Mouse (Mus musculus): Measurements from ENCODE around the gene Gfi1b. TPM values are rescaled to one million over a fixed set of nuclear protein-coding genes. Genes with fewer than 3 reads are reported as not detected.
A peak's percentile ranks its signal among the peaks of the same experiment; 100 is the strongest.

Gfi1b gene
- total and polyA plus RNA-seq, 3 experiments = 82.9 to 277 (median 194) TPM

DNA sequence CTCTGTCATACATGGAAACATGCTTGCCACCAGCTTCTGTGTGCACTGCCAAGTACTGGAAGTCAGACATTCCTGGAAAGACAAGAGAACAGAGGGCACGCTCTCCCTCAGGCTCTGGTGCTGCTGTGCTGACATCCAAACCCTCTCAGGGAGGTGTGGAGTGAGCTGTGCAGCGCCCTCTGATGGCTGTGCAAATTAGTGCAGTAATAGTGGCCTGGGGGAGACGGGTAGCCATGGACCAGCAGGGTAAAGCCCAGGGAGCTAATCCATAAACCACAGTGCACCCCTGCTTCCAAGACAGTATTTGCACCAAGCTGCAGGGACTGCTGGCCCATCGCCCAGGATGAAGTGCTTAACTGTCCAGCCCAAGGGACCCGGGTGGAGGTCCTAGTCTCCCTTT is 43.8 kb downstream of the Gfi1b start:
- no peaks in the 10 kb centered on the region for H3K9me3 ChIP-seq (replicated peaks; ENCODE audit: insufficient read depth, low read length)
- peaks cover 5% of the 10 kb centered on the region for H3K79me2 ChIP-seq (ENCODE audit: control insufficient read depth, insufficient read depth, low read length, poor library complexity)
- no peak overlapping the region for H3K27ac ChIP-seq (ENCODE audit: control insufficient read depth, low read depth, low read length)
- no peaks in the 10 kb centered on the region for H3K4me1 ChIP-seq (ENCODE audit: control insufficient read depth in 1 of 2, insufficient read depth in 2 of 2, low read length in 2 of 2)
- TF ChIP-seq BHLHE40 (IDR thresholded peaks at IDR 0.05; ENCODE audit: borderline replicate concordance, low read depth, low read length) = no peak
- no peak for TF ChIP-seq TAL1 (IDR thresholded peaks at IDR 0.05; ENCODE audit: low read length)
- TF ChIP-seq GABPA (IDR thresholded peaks at IDR 0.05; ENCODE audit: low read depth, low read length) = no peak
- no peak for TF ChIP-seq MAX (IDR thresholded peaks at IDR 0.05; ENCODE audit: low read length)
- TF ChIP-seq CTCF (IDR thresholded peaks at IDR 0.05 in 2 of 3, conservative IDR thresholded peaks at IDR 0.05 in 1 of 3; ENCODE audit: control insufficient read depth in 1 of 3, insufficient read depth in 1 of 3, low read depth in 2 of 3, low read length in 3 of 3, poor library complexity in 1 of 3, severe bottlenecking in 1 of 3) = peak; percentile 64 to 81 (median 79)
- no peak for TF ChIP-seq NRF1 (IDR thresholded peaks at IDR 0.05; ENCODE audit: insufficient read depth, low read depth, low read length, poor library complexity, severe bottlenecking)
- no peak for TF ChIP-seq UBTF (IDR thresholded peaks at IDR 0.05; ENCODE audit: borderline replicate concordance, insufficient read depth, low read depth, low read length)
- TF ChIP-seq TCF12 (IDR thresholded peaks at IDR 0.05; ENCODE audit: low read depth, low read length) = no peak
- peaks cover 2 to 3% of the 10 kb centered on the region in 2 experiments; a peak in 3 of 4 replicates for H3K36me3 ChIP-seq (ENCODE audit: control insufficient read depth in 1 of 2, insufficient read depth in 2 of 2, low read length in 2 of 2)
- H3K9ac ChIP-seq (ENCODE audit: control insufficient read depth, low read depth, low read length, poor library complexity, severe bottlenecking) = no peak overlapping the region
- no peak overlapping the region for H3K4me3 ChIP-seq (ENCODE audit: control insufficient read depth in 1 of 2, insufficient read depth in 1 of 2, low read depth in 2 of 2, low read length in 2 of 2)
- no peaks in the 10 kb centered on the region for H3K27me3 ChIP-seq (ENCODE audit: control insufficient read depth in 1 of 2, insufficient read depth in 2 of 2, low read length in 2 of 2)
- peak; percentile 59 for DNase-seq (ENCODE audit: low read depth, low spot score)

DNA sequence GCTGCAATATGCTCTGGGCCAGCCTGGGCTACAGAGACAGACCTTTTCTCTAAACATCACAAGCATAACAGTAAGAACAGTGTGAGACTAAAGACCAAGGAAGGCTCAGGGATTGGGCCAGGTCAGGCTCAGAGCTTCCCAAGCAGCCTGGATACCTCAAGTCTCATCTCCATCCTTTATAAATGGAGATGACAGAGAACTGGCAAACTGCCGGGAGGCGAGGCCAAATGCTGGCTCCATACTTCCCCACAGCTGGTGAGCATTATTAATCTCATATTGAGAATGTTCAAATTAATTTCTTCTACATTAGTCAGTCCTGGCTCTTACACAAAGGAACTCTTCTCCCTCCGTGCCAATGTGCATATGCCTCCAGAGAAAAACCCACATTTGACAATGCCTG is 45.0 kb downstream of the Gfi1b start:
- Histone ChIP-seq H3K4me3 (ENCODE audit: control insufficient read depth in 1 of 2, insufficient read depth in 1 of 2, low read depth in 2 of 2, low read length in 2 of 2) (no peak overlapping the region), H3K79me2 (ENCODE audit: control insufficient read depth, insufficient read depth, low read length, poor library complexity) (peaks cover 2% of the 10 kb centered on the region; the same call in 1 of the 2 replicates), H3K9me3 (replicated peaks; ENCODE audit: insufficient read depth, low read length) (no peaks in the 10 kb centered on the region), H3K27me3 (ENCODE audit: control insufficient read depth in 1 of 2, insufficient read depth in 2 of 2, low read length in 2 of 2) (no peaks in the 10 kb centered on the region), H3K9ac (ENCODE audit: control insufficient read depth, low read depth, low read length, poor library complexity, severe bottlenecking) (no peak overlapping the region), H3K27ac (ENCODE audit: control insufficient read depth, low read depth, low read length) (no peak overlapping the region), H3K4me1 (ENCODE audit: control insufficient read depth in 1 of 2, insufficient read depth in 2 of 2, low read length in 2 of 2) (no peaks in the 10 kb centered on the region), H3K36me3 (ENCODE audit: control insufficient read depth in 1 of 2, insufficient read depth in 2 of 2, low read length in 2 of 2) (peaks cover 1 to 5% of the 10 kb centered on the region in 2 experiments; a peak in 3 of 4 replicates)
- DNase-seq (ENCODE audit: low read depth, low spot score) = no peak
- TF ChIP-seq RAD21 (IDR thresholded peaks at IDR 0.05; ENCODE audit: low read depth, low read length) (no peak), KAT2A (conservative IDR thresholded peaks at IDR 0.05; ENCODE audit: low read depth, low read length) (no peak), GABPA (IDR thresholded peaks at IDR 0.05; ENCODE audit: low read depth, low read length) (no peak), MYB (IDR thresholded peaks at IDR 0.05; ENCODE audit: low read depth, low read length) (no peak), MYC (IDR thresholded peaks at IDR 0.05; ENCODE audit: low read depth, low read length) (no peak)

DNA sequence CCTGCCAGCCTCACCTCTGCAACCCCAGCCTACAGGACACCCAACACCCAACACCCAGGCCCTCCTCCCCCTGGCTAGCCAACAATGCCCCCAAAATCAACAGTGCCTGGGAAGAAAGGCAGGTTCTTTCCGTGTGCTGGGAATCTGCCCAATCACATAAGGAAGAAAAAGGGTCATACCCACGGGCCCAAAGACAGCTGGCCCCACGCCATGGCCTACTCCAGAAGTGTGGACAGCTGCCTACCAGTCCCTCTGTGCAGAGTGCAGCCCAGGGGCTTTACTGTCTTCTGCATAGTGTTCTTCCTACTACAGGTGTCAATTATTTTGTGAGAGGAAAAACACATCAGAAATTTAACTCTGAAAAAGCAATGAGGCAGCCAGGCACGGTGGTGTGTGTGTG is 46.4 kb downstream of the Gfi1b start:
- Histone ChIP-seq H3K27me3 (ENCODE audit: control insufficient read depth in 1 of 2, insufficient read depth in 2 of 2, low read length in 2 of 2) (no peaks in the 10 kb centered on the region), H3K4me3 (ENCODE audit: control insufficient read depth in 1 of 2, insufficient read depth in 1 of 2, low read depth in 2 of 2, low read length in 2 of 2) (no peak overlapping the region), H3K27ac (ENCODE audit: control insufficient read depth, low read depth, low read length) (no peak overlapping the region), H3K9me3 (replicated peaks; ENCODE audit: insufficient read depth, low read length) (no peaks in the 10 kb centered on the region), H3K79me2 (ENCODE audit: control insufficient read depth, insufficient read depth, low read length, poor library complexity) (no peaks in the 10 kb centered on the region), H3K36me3 (ENCODE audit: control insufficient read depth in 1 of 2, insufficient read depth in 2 of 2, low read length in 2 of 2) (peaks cover 0 to 9% of the 10 kb centered on the region in 2 experiments; a peak in 1 of 4 replicates), H3K4me1 (ENCODE audit: control insufficient read depth in 1 of 2, insufficient read depth in 2 of 2, low read length in 2 of 2) (no peaks in the 10 kb centered on the region), H3K9ac (ENCODE audit: control insufficient read depth, low read depth, low read length, poor library complexity, severe bottlenecking) (no peak overlapping the region)
- no peak for DNase-seq (ENCODE audit: low read depth, low spot score)
- TF ChIP-seq USF1 (IDR thresholded peaks at IDR 0.05; ENCODE audit: low read depth, low read length) (no peak), CHD1 (IDR thresholded peaks at IDR 0.05; ENCODE audit: low read depth, low read length) (no peak), ZMIZ1 (IDR thresholded peaks at IDR 0.05; ENCODE audit: low read depth, low read length) (no peak), MAZ (IDR thresholded peaks at IDR 0.05; ENCODE audit: low read depth, low read length) (no peak), KAT2A (conservative IDR thresholded peaks at IDR 0.05; ENCODE audit: low read depth, low read length) (no peak), MYC (IDR thresholded peaks at IDR 0.05; ENCODE audit: low read depth, low read length) (no peak), ZNF384 (IDR thresholded peaks at IDR 0.05; ENCODE audit: low read depth, low read length) (no peak)

Data from MEL (cell line).